Mouse (Mus musculus) brown adipose tissue, adult 24 weeks (tissue): Measurements from ENCODE around the gene Slc9b1. TPM values are rescaled to one million over a fixed set of nuclear protein-coding genes. Genes with fewer than 3 reads are reported as not detected.

Experiments used
- H3K27ac ChIP-seq: fragments of 200-500 bp; replicated peaks from 2 replicates; pipeline ENCODE4 v1.5.1; 2012; ENCODE audit warnings: low read depth, mild to moderate bottlenecking, low read length
- H3K4me1 ChIP-seq: fragments of 200-500 bp; 2 replicates; pipeline ENCODE4 v1.6.1; 2012; ENCODE audit warnings: low read length, mixed read lengths; ENCODE audit not compliant: control insufficient read depth, insufficient read depth, insufficient read length
- H3K4me3 ChIP-seq: fragments of 200-500 bp; 2 replicates; pipeline ENCODE4 v1.5.1; 2012; ENCODE audit warnings: low read depth, mild to moderate bottlenecking, low read length, moderate library complexity; ENCODE audit not compliant: insufficient read depth
- polyA plus RNA-seq: library from polyadenylated mRNA; stranded (reverse); fragments of >200 nt; gene quantifications from 2 replicates; pipeline ENCODE4 v1.2.4, GENCODE M21; 2012; ENCODE audit not compliant: missing spikeins, insufficient read depth, insufficient read length

Gene Slc9b1
- polyA plus RNA-seq, 1 experiment = not detected

GRCm38 (mm10) chr3:135409219-135409618 lies 61.4 kb downstream of the Slc9b1 start:
- no peak overlapping the region for H3K4me3 ChIP-seq
- no peaks in the 10 kb centered on the region for H3K4me1 ChIP-seq

GRCm38 (mm10) chr3:135411056-135411455 lies 63.2 kb downstream of the Slc9b1 start:
- no peak overlapping the region for H3K27ac ChIP-seq

More at GRCm38 (mm10) chr3:135409219-135409618, 61.4 kb downstream of the Slc9b1 start:
- no peak overlapping the region for H3K27ac ChIP-seq

GRCm38 (mm10) chr3:135411824-135412223 lies 64.0 kb downstream of the Slc9b1 start:
- H3K4me1 ChIP-seq = no peaks in the 10 kb centered on the region
- H3K27ac ChIP-seq = no peak overlapping the region
- no peak overlapping the region for H3K4me3 ChIP-seq

More at GRCm38 (mm10) chr3:135411056-135411455, 63.2 kb downstream of the Slc9b1 start:
- H3K4me3 ChIP-seq = no peak overlapping the region
- H3K4me1 ChIP-seq = no peaks in the 10 kb centered on the region

GRCm38 (mm10) chr3:135417245-135417644 lies 69.4 kb downstream of the Slc9b1 start:
- H3K4me1 ChIP-seq = no peaks in the 10 kb centered on the region; the same call in 1 of the 2 replicates
- H3K4me3 ChIP-seq = no peak overlapping the region
- no peak overlapping the region for H3K27ac ChIP-seq

GRCm38 (mm10) chr3:135417799-135418198 lies 70.0 kb downstream of the Slc9b1 start:
- no peak overlapping the region for H3K4me3 ChIP-seq
- no peak overlapping the region for H3K27ac ChIP-seq
- no peaks in the 10 kb centered on the region; the same call in 1 of the 2 replicates for H3K4me1 ChIP-seq

GRCm38 (mm10) chr3:135420542-135421309 lies 72.9 kb downstream of the Slc9b1 start:
- H3K27ac ChIP-seq = no peak overlapping the region
- no peaks in the 10 kb centered on the region; the same call in 1 of the 2 replicates for H3K4me1 ChIP-seq
- no peak overlapping the region for H3K4me3 ChIP-seq

- H3K4me3 ChIP-seq = no peak overlapping the region
- H3K4me1 ChIP-seq = no peaks in the 10 kb centered on the region; the same call in 1 of the 2 replicates
- H3K27ac ChIP-seq = no peak overlapping the region
Measured at GRCm38 (mm10) chr3:135421310-135421594, 73.4 kb downstream of the Slc9b1 start.

GRCm38 (mm10) chr3:135422232-135422855 lies 74.5 kb downstream of the Slc9b1 start:
- peak overlapping the region; percentile 87 for H3K4me3 ChIP-seq
- H3K27ac ChIP-seq = peak overlapping the region; percentile 90
- H3K4me1 ChIP-seq = no peaks in the 10 kb centered on the region; the same call in 1 of the 2 replicates

- H3K4me3 ChIP-seq = peak overlapping the region; percentile 87
- no peaks in the 10 kb centered on the region; the same call in 1 of the 2 replicates for H3K4me1 ChIP-seq
- H3K27ac ChIP-seq = peak overlapping the region; percentile 96
Measured at GRCm38 (mm10) chr3:135422856-135423607, 75.2 kb downstream of the Slc9b1 start.

- Histone ChIP-seq H3K4me3 (peak within 1 kb of the TSS; percentile 87), H3K27ac (peak within 1 kb of the TSS; percentile 96)
Measured at GRCm38 (mm10) chr3:135423608-135424212, 75.9 kb downstream of the Slc9b1 start, which contains the start of gene Cisd2. Gene Cisd2, minus strand, starts transcription at chr3:135423925.

GRCm38 (mm10) chr3:135436901-135437616 lies 89.2 kb downstream of the Slc9b1 start:
- Histone ChIP-seq H3K27ac (peak overlapping the region; percentile 64), H3K4me1 (no peaks in the 10 kb centered on the region), H3K4me3 (peak overlapping the region; percentile 90)

More at GRCm38 (mm10) chr3:135423608-135424212, 75.9 kb downstream of the Slc9b1 start, which contains the start of gene Cisd2:
- H3K4me1 ChIP-seq = no peaks in the 10 kb centered on the region; the same call in 1 of the 2 replicates

- H3K27ac ChIP-seq = peak within 1 kb of the TSS; percentile 100
- H3K4me1 ChIP-seq = no peaks in the 10 kb centered on the region
- H3K4me3 ChIP-seq = peak within 1 kb of the TSS; percentile 92
Measured at GRCm38 (mm10) chr3:135437758-135438495, 90.1 kb downstream of the Slc9b1 start, which contains the start of gene Ube2d3. Gene Ube2d3, plus strand, starts transcription at chr3:135438149.

GRCm38 (mm10) chr3:135438531-135438912 lies 90.7 kb downstream of the Slc9b1 start:
- peak overlapping the region; percentile 100 for H3K27ac ChIP-seq
- H3K4me1 ChIP-seq = no peaks in the 10 kb centered on the region
- H3K4me3 ChIP-seq = peak overlapping the region; percentile 92
